Mouse (Mus musculus): ENCODE data around the gene Olfr1249.
"Not testable (repeated sequence)": the region's sequence is repeated elsewhere in the genome, so short reads cannot be mapped to it uniquely, and the experiment has no call there.

The Olfr1249 gene

DNA sequence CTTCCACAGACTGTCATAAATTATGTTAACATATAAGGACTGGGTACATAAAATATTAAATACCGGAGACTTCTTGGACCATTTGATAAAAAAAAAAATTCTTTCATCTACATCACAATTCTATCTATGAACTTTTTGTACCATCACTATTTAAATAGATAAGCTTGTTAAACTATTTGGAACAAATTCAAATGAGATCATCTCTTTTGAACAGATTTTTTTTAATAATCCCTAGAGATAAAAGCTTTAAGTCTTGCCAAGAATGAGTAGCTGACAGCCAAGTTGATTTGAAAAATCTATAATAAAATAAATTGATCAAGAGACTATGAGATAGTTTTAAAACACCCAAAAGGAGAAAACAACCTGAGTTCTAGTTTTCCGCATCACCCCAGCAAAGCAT, at the start of gene Olfr1249:
Olfr1249 (minus strand) TSS at position 101 of the 400 bp plus-strand sequence.
- DNase-seq (ENCODE audit: low spot score in 2 of 2) = no peak

- no peak for DNase-seq (ENCODE audit: low spot score in 2 of 2)
Measured at GRCm38 (mm10) chr2:89671836-89672235, 37.1 kb upstream of the Olfr1249 start, which contains the start of gene Olfr1251. Gene Olfr1251, minus strand, starts transcription at chr2:89671936.

GRCm38 (mm10) chr2:89661367-89661766, 26.6 kb upstream of the Olfr1249 start, which contains the start of gene Olfr1250:
Gene Olfr1250, minus strand, starts transcription at chr2:89661467.
- DNase-seq (ENCODE audit: low spot score in 2 of 2) = no peak

DNA sequence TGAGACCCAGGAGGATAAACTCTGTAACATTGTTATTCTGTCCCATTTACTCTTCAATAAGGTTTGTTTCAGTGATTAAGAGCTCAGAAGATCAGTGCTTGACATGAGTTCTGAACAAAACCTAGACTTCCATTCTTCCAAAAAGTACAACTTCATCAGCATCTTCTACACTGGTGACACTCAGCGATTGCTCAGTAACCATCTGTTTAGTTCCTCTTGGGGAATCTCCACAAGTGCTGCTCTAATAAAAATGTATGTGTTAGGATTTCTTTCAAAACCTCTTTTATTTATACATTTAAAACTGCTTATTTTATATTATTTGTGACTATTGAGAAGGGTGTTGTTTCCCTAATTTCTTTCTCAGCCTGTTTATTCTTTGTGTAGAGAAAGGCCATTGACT, 16.6 kb downstream of the Olfr1249 start, which contains the start of gene Olfr1248:
Olfr1248 (minus strand) TSS at position 101 of the 400 bp plus-strand sequence.
- not testable (repeated sequence) for DNase-seq (ENCODE audit: low spot score in 2 of 2)

DNA sequence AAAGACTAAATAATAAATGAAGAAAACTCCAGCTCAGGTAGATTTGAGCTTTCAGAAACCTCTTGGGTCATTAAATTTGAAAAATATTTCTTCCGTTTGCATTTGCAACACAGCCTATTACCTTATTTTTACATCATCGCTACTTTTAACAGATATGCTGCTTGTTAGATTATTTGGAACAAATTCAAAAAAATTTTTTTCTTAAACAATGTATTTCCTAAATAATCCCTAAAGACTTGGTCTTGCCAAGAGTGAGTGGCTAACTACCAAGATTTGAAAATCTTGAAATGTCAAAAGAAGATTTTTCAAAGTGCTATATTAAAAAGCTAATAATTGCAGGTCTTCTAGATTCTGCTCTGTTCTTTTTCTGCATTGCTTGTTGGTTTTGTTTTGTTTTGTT, 20.8 kb downstream of the Olfr1249 start, which contains the start of gene Olfr1247:
Olfr1247 (minus strand) TSS at position 101 of the 400 bp plus-strand sequence.
- DNase-seq (ENCODE audit: low spot score in 2 of 2) = no peak

- DNase-seq (ENCODE audit: low spot score in 2 of 2) = no peak
Measured at GRCm38 (mm10) chr2:89593057-89593456, 41.7 kb downstream of the Olfr1249 start, which contains the start of gene Olfr1246. Gene Olfr1246, minus strand, starts transcription at chr2:89593157.
